Mouse (Mus musculus): ENCODE results near the gene Tagln2.

Gene Tagln2

DNA sequence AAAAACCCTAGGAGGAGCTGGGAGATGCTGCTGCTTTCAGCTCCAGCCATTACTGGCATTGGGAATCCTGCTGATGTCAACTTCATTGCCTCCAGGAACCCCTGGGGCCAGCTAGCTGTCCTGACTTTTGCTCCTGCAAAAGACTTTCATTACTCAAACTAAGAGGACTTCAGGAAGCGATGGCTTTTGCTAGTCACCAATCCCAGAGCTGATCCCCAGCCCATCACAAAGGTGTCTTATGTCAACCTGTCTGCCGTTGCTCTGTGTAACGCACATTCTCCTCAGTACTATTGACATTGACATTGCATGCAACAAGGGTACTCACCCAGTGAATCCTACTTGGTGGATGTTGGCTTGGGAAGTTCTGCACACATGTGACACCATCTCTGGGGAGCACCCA lies 25.7 kb upstream of the Tagln2 start:
- no peak for TF ChIP-seq POU5F1 (IDR thresholded peaks at IDR 0.05; ENCODE audit: borderline replicate concordance, low read length)
- no peak for TF ChIP-seq CTCF (conservative IDR thresholded peaks at IDR 0.05; ENCODE audit: low read length)
- TF ChIP-seq NANOG (IDR thresholded peaks at IDR 0.05; ENCODE audit: borderline replicate concordance, low read length), result no peak
- Histone ChIP-seq H3K36me3 (ENCODE audit: insufficient read depth, low read length) (no peaks in the 10 kb centered on the region), H3K4me1 (replicated peaks; ENCODE audit: low read depth, low read length) (0 out of 2 replicates have a peak, but pooled peaks cover 3% of the 10 kb centered on the region), H3K4me3 (replicated peaks; ENCODE audit: low read length) (no peak overlapping the region), H3K9me3 (ENCODE audit: low read length) (no peaks in the 10 kb centered on the region), H3K27me3 (ENCODE audit: insufficient read depth, low read length) (peaks cover 45% of the 10 kb centered on the region)

DNA sequence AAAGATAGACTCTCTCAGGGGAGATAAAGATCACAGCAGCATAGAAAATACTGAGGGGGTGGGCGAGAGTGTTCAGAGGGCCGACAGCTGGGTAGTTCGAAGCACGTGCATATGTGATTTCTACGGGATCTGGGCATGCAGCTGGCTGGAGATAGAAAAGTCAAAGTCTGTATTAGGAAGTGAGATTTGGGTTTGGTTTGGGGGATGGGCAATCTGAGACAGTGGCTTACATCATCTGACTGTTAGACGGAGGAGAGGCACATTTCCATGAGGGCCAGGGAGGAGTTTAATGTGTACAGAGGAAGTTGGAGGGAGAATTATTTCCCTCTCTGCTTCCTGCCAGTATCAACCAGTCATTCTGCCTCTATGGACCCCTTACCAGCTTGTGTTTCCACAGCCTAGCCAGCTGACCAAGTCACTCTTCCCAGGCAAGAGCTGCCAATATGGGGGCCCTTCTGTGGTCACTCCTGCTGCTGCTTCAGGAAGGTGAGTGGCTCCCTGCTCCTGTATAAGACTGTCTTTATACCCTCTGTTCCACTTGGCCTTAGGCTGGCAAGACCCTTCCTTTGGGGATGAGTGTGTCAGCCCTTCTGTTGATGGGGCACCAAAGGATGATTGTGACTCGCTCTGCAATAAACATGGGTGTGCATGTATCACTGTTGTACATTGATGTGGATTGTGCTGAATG lies 24.6 kb upstream of the Tagln2 start, which contains the start of gene Slamf9:
Gene Slamf9, plus strand, starts transcription at position 305 of the 688 bp plus-strand sequence.
- H3K9me3 ChIP-seq (ENCODE audit: low read length), result no peaks in the 10 kb centered on the region
- peaks cover 54% of the 10 kb centered on the region for H3K27me3 ChIP-seq (ENCODE audit: insufficient read depth, low read length)
- TF ChIP-seq NANOG (IDR thresholded peaks at IDR 0.05; ENCODE audit: borderline replicate concordance, low read length) (no peak), POU5F1 (IDR thresholded peaks at IDR 0.05; ENCODE audit: borderline replicate concordance, low read length) (no peak), CTCF (conservative IDR thresholded peaks at IDR 0.05; ENCODE audit: low read length) (no peak)

DNA sequence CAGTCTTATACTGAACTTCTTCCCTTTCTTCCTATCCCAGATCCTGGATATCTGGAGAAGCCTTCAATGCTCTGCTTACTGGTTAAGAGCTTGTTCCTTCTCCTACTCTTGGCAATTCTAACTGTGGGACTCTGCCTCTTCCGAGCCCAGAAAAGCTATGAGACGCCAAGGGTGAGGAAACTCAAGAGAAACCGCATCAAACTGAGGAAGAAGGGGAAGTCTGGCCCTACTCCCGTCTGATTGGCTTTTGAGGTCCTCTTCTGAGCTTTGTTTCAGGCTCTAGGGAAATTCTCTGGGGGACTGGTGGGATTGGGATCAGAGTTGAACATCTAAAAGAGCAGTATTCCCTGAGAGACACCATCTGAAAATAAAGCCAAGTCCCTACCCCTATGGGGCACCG lies 21.8 kb upstream of the Tagln2 start:
- TF ChIP-seq CTCF (conservative IDR thresholded peaks at IDR 0.05; ENCODE audit: low read length) (no peak), NANOG (IDR thresholded peaks at IDR 0.05; ENCODE audit: borderline replicate concordance, low read length) (no peak), POU5F1 (IDR thresholded peaks at IDR 0.05; ENCODE audit: borderline replicate concordance, low read length) (no peak)
- Histone ChIP-seq H3K4me1 (replicated peaks; ENCODE audit: low read depth, low read length) (peaks cover 19% of the 10 kb centered on the region), H3K27me3 (ENCODE audit: insufficient read depth, low read length) (peaks cover 52% of the 10 kb centered on the region), H3K36me3 (ENCODE audit: insufficient read depth, low read length) (no peaks in the 10 kb centered on the region), H3K4me3 (replicated peaks; ENCODE audit: low read length) (no peak overlapping the region), H3K9me3 (ENCODE audit: low read length) (no peaks in the 10 kb centered on the region)

More for the DNA sequence above, 24.6 kb upstream of the Tagln2 start, which contains the start of gene Slamf9:
- no peaks in the 10 kb centered on the region for H3K36me3 ChIP-seq (ENCODE audit: insufficient read depth, low read length)
- no peak within 1 kb of the TSS for H3K4me3 ChIP-seq (replicated peaks; ENCODE audit: low read length)
- no peaks in the 10 kb centered on the region for H3K4me1 ChIP-seq (replicated peaks; ENCODE audit: low read depth, low read length)

DNA sequence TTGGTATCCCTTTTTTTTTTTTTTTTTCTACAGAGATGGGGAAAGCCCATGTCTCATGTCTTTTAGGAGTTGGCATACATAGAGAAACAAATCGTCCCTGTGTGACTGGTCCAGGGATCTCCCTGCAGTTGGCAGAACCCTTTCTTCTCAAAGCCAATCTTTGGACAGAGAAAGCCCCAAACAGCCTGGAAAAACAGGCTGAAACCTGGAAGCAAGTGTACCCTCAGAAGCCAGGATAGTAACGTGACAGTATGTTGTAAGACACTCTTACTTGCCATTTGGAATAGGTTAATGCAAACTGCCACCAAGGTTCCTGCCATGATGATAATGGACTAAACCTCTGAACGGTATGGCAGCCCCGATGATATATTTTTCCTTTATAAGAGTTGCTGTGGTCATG lies 19.5 kb upstream of the Tagln2 start:
- no peak for TF ChIP-seq CTCF (conservative IDR thresholded peaks at IDR 0.05; ENCODE audit: low read length)
- no peak for TF ChIP-seq NANOG (IDR thresholded peaks at IDR 0.05; ENCODE audit: borderline replicate concordance, low read length)
- TF ChIP-seq POU5F1 (IDR thresholded peaks at IDR 0.05; ENCODE audit: borderline replicate concordance, low read length), result no peak
- Histone ChIP-seq H3K27me3 (ENCODE audit: insufficient read depth, low read length) (peaks cover 50% of the 10 kb centered on the region), H3K36me3 (ENCODE audit: insufficient read depth, low read length) (peaks cover 9% of the 10 kb centered on the region)

DNA sequence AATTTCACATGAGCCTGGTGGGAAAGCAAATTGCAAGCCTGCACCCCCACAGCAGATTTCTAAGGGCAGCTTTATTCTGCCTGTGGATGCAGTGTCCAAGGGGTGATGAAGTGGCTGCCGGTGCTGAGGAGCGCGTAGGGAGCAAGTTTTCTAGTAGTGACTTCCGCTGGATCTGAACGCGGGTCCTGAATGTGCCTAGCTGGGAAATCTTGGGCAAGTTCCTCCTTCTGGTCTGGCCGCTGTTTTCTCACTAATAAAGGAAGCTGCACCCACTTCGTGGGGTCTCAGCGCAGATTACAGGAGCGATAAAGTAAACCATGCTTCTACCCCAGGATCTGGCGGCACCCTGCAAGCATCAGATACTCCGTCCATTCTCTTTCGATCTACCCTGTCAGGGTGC lies 18.7 kb upstream of the Tagln2 start:
- TF ChIP-seq POU5F1 (IDR thresholded peaks at IDR 0.05; ENCODE audit: borderline replicate concordance, low read length) (no peak), NANOG (IDR thresholded peaks at IDR 0.05; ENCODE audit: borderline replicate concordance, low read length) (no peak), CTCF (conservative IDR thresholded peaks at IDR 0.05; ENCODE audit: low read length) (no peak)
- Histone ChIP-seq H3K36me3 (ENCODE audit: insufficient read depth, low read length) (peaks cover 13% of the 10 kb centered on the region), H3K9me3 (ENCODE audit: low read length) (no peaks in the 10 kb centered on the region), H3K4me1 (replicated peaks; ENCODE audit: low read depth, low read length) (peaks cover 46% of the 10 kb centered on the region), H3K27me3 (ENCODE audit: insufficient read depth, low read length) (peaks cover 42% of the 10 kb centered on the region), H3K4me3 (replicated peaks; ENCODE audit: low read length) (peak overlapping the region; percentile 83)

More for the DNA sequence above, 19.5 kb upstream of the Tagln2 start:
- H3K9me3 ChIP-seq (ENCODE audit: low read length), result no peaks in the 10 kb centered on the region
- peak overlapping the region; percentile 83; the same call in 1 of the 2 replicates for H3K4me3 ChIP-seq (replicated peaks; ENCODE audit: low read length)
- peaks cover 41% of the 10 kb centered on the region for H3K4me1 ChIP-seq (replicated peaks; ENCODE audit: low read depth, low read length)

DNA sequence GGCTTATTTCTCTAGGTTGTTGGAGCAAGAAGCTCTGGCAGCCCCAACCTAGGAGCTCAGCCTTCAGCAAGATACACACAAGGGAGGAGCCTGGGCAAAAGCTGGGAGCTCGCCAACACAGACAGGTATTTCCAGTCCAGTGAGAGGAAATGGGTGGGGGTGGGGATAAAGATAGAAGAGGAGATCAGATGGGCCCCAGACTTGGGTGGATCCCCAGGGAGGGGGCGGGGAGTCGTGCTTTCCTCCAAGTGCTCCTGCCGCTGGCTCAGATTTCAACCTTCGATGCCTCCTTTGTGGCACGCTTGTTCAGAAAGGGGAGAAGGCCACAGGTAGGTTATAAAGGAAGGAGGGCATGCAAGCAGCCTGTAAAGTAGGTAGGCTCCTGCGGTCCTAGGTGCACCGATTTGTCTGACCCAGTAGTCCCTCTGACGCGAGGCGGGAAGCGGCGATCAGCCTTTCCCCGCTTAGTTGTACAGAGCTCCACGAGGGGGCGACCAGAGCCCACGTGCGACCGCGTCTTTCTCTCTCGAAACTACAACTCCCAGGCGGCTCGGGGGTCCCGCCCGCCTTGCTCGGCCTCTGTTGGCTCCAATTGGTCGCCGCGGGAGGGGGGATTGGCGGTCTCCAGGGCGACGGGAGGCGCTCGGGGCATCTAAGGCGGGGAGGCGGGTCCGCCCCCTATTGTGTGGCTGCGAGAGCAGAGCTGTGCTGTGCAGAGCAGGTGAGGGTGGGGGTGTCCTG lies 18.1 kb upstream of the Tagln2 start, which contains the start of gene Igsf9:
Gene Igsf9, plus strand, starts transcription at position 249 of the 741 bp plus-strand sequence.
- H3K4me3 ChIP-seq (replicated peaks; ENCODE audit: low read length), result peak within 1 kb of the TSS; percentile 83
- no peaks in the 10 kb centered on the region for H3K9me3 ChIP-seq (ENCODE audit: low read length)
- peaks cover 49% of the 10 kb centered on the region for H3K4me1 ChIP-seq (replicated peaks; ENCODE audit: low read depth, low read length)
- H3K36me3 ChIP-seq (ENCODE audit: insufficient read depth, low read length), result peaks cover 19% of the 10 kb centered on the region
- TF ChIP-seq NANOG (IDR thresholded peaks at IDR 0.05; ENCODE audit: borderline replicate concordance, low read length) (no peak), POU5F1 (IDR thresholded peaks at IDR 0.05; ENCODE audit: borderline replicate concordance, low read length) (no peak), CTCF (conservative IDR thresholded peaks at IDR 0.05; ENCODE audit: low read length) (no peak)
- peaks cover 36% of the 10 kb centered on the region for H3K27me3 ChIP-seq (ENCODE audit: insufficient read depth, low read length)

DNA sequence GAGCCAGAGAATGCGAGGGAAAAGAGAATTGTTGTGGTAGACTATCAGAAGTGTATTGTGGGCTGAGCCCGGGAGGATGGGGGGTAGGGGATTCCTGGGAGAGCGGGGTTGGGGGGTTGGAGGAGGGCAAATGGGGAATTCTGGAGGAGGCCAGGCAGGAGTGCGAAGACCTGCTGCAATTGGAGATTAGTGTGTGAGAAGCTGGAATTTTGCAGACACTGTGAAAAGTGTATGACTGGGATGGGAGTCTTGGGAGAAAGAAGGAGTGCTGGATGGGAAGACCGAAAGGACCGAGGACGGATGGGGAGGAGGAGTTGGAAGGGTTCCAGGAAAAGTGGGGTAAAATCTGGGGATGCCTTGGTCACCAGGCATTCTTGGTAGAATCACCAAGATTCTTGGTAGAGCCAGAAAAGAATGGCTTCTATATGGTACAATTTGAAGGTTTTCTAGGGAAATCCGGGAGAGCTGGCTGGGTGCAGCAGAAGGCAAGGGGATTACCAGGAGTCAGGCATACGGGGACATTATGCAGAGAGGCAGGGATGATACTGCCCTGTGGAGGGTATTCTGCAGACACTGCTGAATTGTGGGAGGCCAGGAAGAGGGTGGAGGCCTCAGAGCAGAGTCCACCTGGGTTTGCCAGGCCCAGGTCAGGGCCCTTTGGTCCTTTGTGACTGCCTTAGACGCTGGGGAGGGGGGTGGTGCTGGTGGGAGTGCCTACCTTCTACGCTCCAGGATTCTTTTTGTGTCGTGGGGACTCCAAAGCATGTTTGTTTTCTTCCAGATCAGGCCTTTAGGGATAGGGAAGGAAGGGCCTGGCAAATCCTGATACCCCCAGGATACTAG lies 17.1 kb upstream of the Tagln2 start:
- H3K27me3 ChIP-seq (ENCODE audit: insufficient read depth, low read length), result peaks cover 30% of the 10 kb centered on the region
- peaks cover 49% of the 10 kb centered on the region for H3K4me1 ChIP-seq (replicated peaks; ENCODE audit: low read depth, low read length)
- no peaks in the 10 kb centered on the region for H3K9me3 ChIP-seq (ENCODE audit: low read length)
- peaks cover 29% of the 10 kb centered on the region for H3K36me3 ChIP-seq (ENCODE audit: insufficient read depth, low read length)
- H3K4me3 ChIP-seq (replicated peaks; ENCODE audit: low read length), result peak overlapping the region; percentile 83
- no peak for TF ChIP-seq NANOG (IDR thresholded peaks at IDR 0.05; ENCODE audit: borderline replicate concordance, low read length)
- no peak for TF ChIP-seq POU5F1 (IDR thresholded peaks at IDR 0.05; ENCODE audit: borderline replicate concordance, low read length)
- TF ChIP-seq CTCF (conservative IDR thresholded peaks at IDR 0.05; ENCODE audit: low read length), result no peak

DNA sequence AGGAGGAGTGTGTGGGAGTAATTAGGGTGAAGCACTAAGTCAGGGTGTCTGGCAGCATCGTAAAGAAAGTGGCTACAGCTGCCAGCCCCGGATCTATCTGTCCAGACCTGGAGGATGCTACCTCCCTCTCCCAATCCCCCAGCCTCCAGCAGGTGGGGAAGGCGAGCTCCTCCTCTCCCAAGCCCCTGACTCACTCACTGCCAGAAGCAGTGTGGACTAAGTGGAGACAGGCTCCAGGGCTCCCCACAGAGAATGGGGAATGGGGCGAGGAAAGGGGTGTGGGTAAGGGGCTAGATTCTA lies 16.5 kb upstream of the Tagln2 start:
- TF ChIP-seq NANOG (IDR thresholded peaks at IDR 0.05; ENCODE audit: borderline replicate concordance, low read length), result no peak
- TF ChIP-seq CTCF (conservative IDR thresholded peaks at IDR 0.05; ENCODE audit: low read length), result no peak
- TF ChIP-seq POU5F1 (IDR thresholded peaks at IDR 0.05; ENCODE audit: borderline replicate concordance, low read length), result no peak
- Histone ChIP-seq H3K4me3 (replicated peaks; ENCODE audit: low read length) (peak overlapping the region; percentile 83), H3K9me3 (ENCODE audit: low read length) (no peaks in the 10 kb centered on the region), H3K27me3 (ENCODE audit: insufficient read depth, low read length) (peaks cover 25% of the 10 kb centered on the region), H3K4me1 (replicated peaks; ENCODE audit: low read depth, low read length) (peaks cover 49% of the 10 kb centered on the region), H3K36me3 (ENCODE audit: insufficient read depth, low read length) (peaks cover 34% of the 10 kb centered on the region)
